Mouse (Mus musculus): ENCODE data around the gene Slc26a10.

DNA sequence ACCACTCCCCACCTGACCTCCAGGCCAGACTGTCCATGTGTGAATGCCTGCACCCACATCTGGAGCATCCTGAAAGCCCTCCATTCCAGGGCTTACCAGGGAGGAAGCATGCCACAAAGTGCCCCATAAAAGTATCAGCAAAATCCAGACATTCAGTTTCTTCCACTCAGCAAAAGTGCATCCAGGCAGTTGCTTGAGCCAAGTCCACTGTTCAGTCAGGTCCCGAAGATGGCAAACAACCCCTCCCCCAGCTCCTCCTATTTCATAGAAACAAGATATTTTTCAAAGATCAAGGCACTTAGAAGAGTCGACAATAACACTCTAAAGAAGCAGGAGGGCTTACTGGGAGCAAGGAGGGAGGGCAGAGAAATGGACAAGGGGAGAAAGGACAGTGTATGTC is 18.0 kb upstream of the Slc26a10 start:
- TF ChIP-seq USF1 (IDR thresholded peaks at IDR 0.05; ENCODE audit: low read depth) (no peak), TCF12 (IDR thresholded peaks at IDR 0.05; ENCODE audit: insufficient read depth, poor library complexity, severe bottlenecking) (no peak), MYOG (IDR thresholded peaks at IDR 0.05; ENCODE audit: control insufficient read depth in 1 of 3, insufficient read depth in 1 of 3, insufficient read length in 2 of 3, low read depth in 2 of 3) (no peak), POLR2A (IDR thresholded peaks at IDR 0.05; ENCODE audit: insufficient read length, low read depth) (no peak), CEBPB (IDR thresholded peaks at IDR 0.05; ENCODE audit: insufficient read depth, poor library complexity, severe bottlenecking) (no peak), MYOD1 (IDR thresholded peaks at IDR 0.05; ENCODE audit: control insufficient read depth in 1 of 3, insufficient read length in 2 of 3, low read depth in 2 of 3) (no peak), E2F4 (IDR thresholded peaks at IDR 0.05; ENCODE audit: insufficient read depth) (no peak)

Measured in myocyte (in vitro differentiated cells).